Mouse (Mus musculus) hindbrain, postnatal 0 days (tissue): ENCODE results near the gene Leprot. TPM values are rescaled to one million over a fixed set of nuclear protein-coding genes. Genes with fewer than 3 reads are reported as not detected.

Experiments
- ATAC-seq: fragments of 200-750 bp; cut with Nextera tagmentation; 2 replicates; pipeline ENCODE4 v1.8.0; 2017; ENCODE audit warnings: mild to moderate bottlenecking, moderate TSS enrichment, moderate library complexity
- DNase-seq: peaks from one replicate; pipeline ENCODE4 v3.0.0-alpha.2; 2015; ENCODE audit warnings: low spot score
- H3K27ac ChIP-seq: fragments of 300-500 bp; sonication (generic); 2 replicates; pipeline ENCODE4 v1.5.1; 2014; ENCODE audit warnings: mild to moderate bottlenecking
- H3K27me3 ChIP-seq: fragments of 300-500 bp; sonication (generic); 2 replicates; pipeline ENCODE4 v1.6.1; 2014; ENCODE audit warnings: low read length, mixed read lengths; ENCODE audit not compliant: insufficient read depth
- H3K36me3 ChIP-seq: fragments of 300-500 bp; sonication (generic); 2 replicates; pipeline ENCODE4 v1.6.1; 2014; ENCODE audit warnings: low read length, mixed read lengths; ENCODE audit not compliant: insufficient read depth
- H3K4me1 ChIP-seq: fragments of 300-500 bp; sonication (generic); 2 replicates; pipeline ENCODE4 v1.6.1; 2014; ENCODE audit warnings: antibody characterized with exemption, low read length, mixed read lengths; ENCODE audit not compliant: insufficient read depth
- H3K4me2 ChIP-seq: fragments of 300-500 bp; sonication (generic); 2 replicates; pipeline ENCODE4 v1.6.1; 2014; ENCODE audit warnings: low read depth, mild to moderate bottlenecking, low read length, moderate library complexity, mixed read lengths
- H3K4me3 ChIP-seq: fragments of 300-500 bp; sonication (generic); 2 replicates; pipeline ENCODE4 v1.5.1; 2014; ENCODE audit warnings: low read length
- H3K9ac ChIP-seq: fragments of 300-500 bp; sonication (generic); replicated peaks from 2 replicates; pipeline ENCODE4 v1.6.1; 2014; ENCODE audit warnings: mild to moderate bottlenecking, low read length, moderate library complexity, mixed read lengths
- H3K9me3 ChIP-seq: fragments of 300-500 bp; sonication (generic); 2 replicates; pipeline ENCODE4 v1.6.1; 2016; ENCODE audit warnings: low read length, mixed read lengths
- CTCF ChIP-seq: IDR thresholded peaks from 2 replicates; pipeline ENCODE4 v1.5.1; 2016; ENCODE audit warnings: antibody characterized with exemption, control low read depth, low read depth
- WGBS: fragments of 180-500 bp; shearing (Covaris S2); extraction: QIAGEN DNeasy Blood & Tissue Kit; methylation state at CpG from one replicate; pipeline ENCODE4 v1.1.7; 2014; 5-methylcytosine and 5-hydroxymethylcytosine counted together
- polyA plus RNA-seq: library from polyadenylated mRNA; unstranded; fragments of >200 nt; fragmentation: Nextera tagmentation; extraction: Ambion mirVana; gene quantifications from 2 replicates; pipeline ENCODE4 v1.2.1, GENCODE M21; 2015
- total RNA-seq: library from RNA; depleted of rRNA; stranded (reverse); fragments of >200 nt; gene quantifications from 2 replicates; pipeline ENCODE4 v1.2.3, GENCODE M21; 2014

Leprot gene
- total and polyA plus RNA-seq, 2 experiments from 2014 or later = 53.1 to 78.7 TPM

GRCm38 (mm10) chr4:101647976-101648642 lies 591 bp downstream of the Leprot start:
- TF ChIP-seq CTCF = no peak
- H3K27ac ChIP-seq = peak overlapping the region; percentile 91
- peak overlapping the region; percentile 70 for H3K4me2 ChIP-seq
- DNase-seq (no peak), ATAC-seq (no peak)
- no peaks in the 10 kb centered on the region for H3K9me3 ChIP-seq
- no peaks in the 10 kb centered on the region for H3K36me3 ChIP-seq
- H3K9ac ChIP-seq = peak overlapping the region; percentile 90
- WGBS = 3% methylated on average over 20 of the region's 20 CpGs
- H3K4me1 ChIP-seq = peaks cover 4% of the 10 kb centered on the region; the same call in 1 of the 2 replicates
- peak overlapping the region; percentile 98 for H3K4me3 ChIP-seq
- no peaks in the 10 kb centered on the region for H3K27me3 ChIP-seq

GRCm38 (mm10) chr4:101648745-101649144 lies 1.2 kb downstream of the Leprot start:
- peak overlapping the region; percentile 90; the same call in 1 of the 2 replicates for H3K9ac ChIP-seq
- H3K36me3 ChIP-seq = no peaks in the 10 kb centered on the region
- H3K4me1 ChIP-seq = peaks cover 4% of the 10 kb centered on the region; the same call in 1 of the 2 replicates
- 79% methylated on average over 1 of the region's 1 CpGs for WGBS
- no peak for TF ChIP-seq CTCF
- no peak for ATAC-seq
- H3K4me3 ChIP-seq = peak overlapping the region; percentile 98
- no peak for DNase-seq
- no peaks in the 10 kb centered on the region for H3K27me3 ChIP-seq
- H3K4me2 ChIP-seq = peak overlapping the region; percentile 70
- H3K27ac ChIP-seq = 0 out of 2 replicates have a peak overlapping the region, but pooled peaks have one; percentile 91
- H3K9me3 ChIP-seq = no peaks in the 10 kb centered on the region

GRCm38 (mm10) chr4:101650961-101651360 lies 3.4 kb downstream of the Leprot start:
- Histone ChIP-seq H3K36me3 (no peaks in the 10 kb centered on the region), H3K4me3 (no peak overlapping the region), H3K4me2 (no peak overlapping the region), H3K27me3 (no peaks in the 10 kb centered on the region), H3K9me3 (no peaks in the 10 kb centered on the region), H3K27ac (no peak overlapping the region), H3K4me1 (peaks cover 4% of the 10 kb centered on the region; the same call in 1 of the 2 replicates), H3K9ac (no peak overlapping the region)
- DNase-seq (no peak), ATAC-seq (no peak)
- WGBS = 94% methylated on average over 2 of the region's 2 CpGs
- TF ChIP-seq CTCF = no peak

GRCm38 (mm10) chr4:101654256-101654655 lies 6.7 kb downstream of the Leprot start:
- Histone ChIP-seq H3K4me2 (no peak overlapping the region), H3K4me3 (no peak overlapping the region), H3K27me3 (no peaks in the 10 kb centered on the region), H3K27ac (no peak overlapping the region), H3K9ac (no peak overlapping the region), H3K36me3 (no peaks in the 10 kb centered on the region; the same call in 1 of the 2 replicates), H3K9me3 (no peaks in the 10 kb centered on the region), H3K4me1 (no peaks in the 10 kb centered on the region)
- DNase-seq = no peak
- 79% methylated on average over 6 of the region's 6 CpGs for WGBS
- TF ChIP-seq CTCF = no peak
- no peak for ATAC-seq

- Histone ChIP-seq H3K27me3 (no peaks in the 10 kb centered on the region), H3K27ac (no peak overlapping the region), H3K4me2 (no peak overlapping the region), H3K4me3 (no peak overlapping the region), H3K36me3 (no peaks in the 10 kb centered on the region; the same call in 1 of the 2 replicates), H3K4me1 (no peaks in the 10 kb centered on the region), H3K9ac (no peak overlapping the region), H3K9me3 (no peaks in the 10 kb centered on the region)
- ATAC-seq = no peak
- WGBS = 84% methylated on average over 4 of the region's 4 CpGs
- DNase-seq = no peak
- no peak for TF ChIP-seq CTCF
Observed at GRCm38 (mm10) chr4:101654788-101655414, 7.4 kb downstream of the Leprot start.

GRCm38 (mm10) chr4:101655415-101655790 lies 7.9 kb downstream of the Leprot start:
- no peak overlapping the region for H3K4me2 ChIP-seq
- no peak for TF ChIP-seq CTCF
- ATAC-seq = no peak
- no peak overlapping the region for H3K4me3 ChIP-seq
- WGBS = 90% methylated on average over 7 of the region's 7 CpGs
- no peaks in the 10 kb centered on the region for H3K9me3 ChIP-seq
- no peak overlapping the region for H3K9ac ChIP-seq
- H3K27me3 ChIP-seq = no peaks in the 10 kb centered on the region
- no peaks in the 10 kb centered on the region for H3K4me1 ChIP-seq
- no peak for DNase-seq
- H3K27ac ChIP-seq = no peak overlapping the region
- peaks cover 3% of the 10 kb centered on the region; the same call in 1 of the 2 replicates for H3K36me3 ChIP-seq

- Histone ChIP-seq H3K9ac (no peak overlapping the region), H3K4me1 (no peaks in the 10 kb centered on the region), H3K4me2 (no peak overlapping the region), H3K9me3 (no peaks in the 10 kb centered on the region), H3K27me3 (no peaks in the 10 kb centered on the region), H3K36me3 (peaks cover 5% of the 10 kb centered on the region; the same call in 1 of the 2 replicates), H3K4me3 (no peak overlapping the region), H3K27ac (no peak overlapping the region)
- TF ChIP-seq CTCF = no peak
- ATAC-seq (no peak), DNase-seq (no peak)
- WGBS = 88% methylated on average over 15 of the region's 15 CpGs
Observed at GRCm38 (mm10) chr4:101656056-101656455, 8.5 kb downstream of the Leprot start.
